Mouse (Mus musculus): ENCODE measurements around the gene Rabep2. TPM values are rescaled to one million over a fixed set of nuclear protein-coding genes. Genes with fewer than 3 reads are reported as not detected.
"Not testable (repeated sequence)": the region's sequence is repeated elsewhere in the genome, so short reads cannot be mapped to it uniquely, and the experiment has no call there.

Rabep2 gene
- polyA plus RNA-seq, 1 experiment from 2014 or later, result 35.7 TPM

DNA sequence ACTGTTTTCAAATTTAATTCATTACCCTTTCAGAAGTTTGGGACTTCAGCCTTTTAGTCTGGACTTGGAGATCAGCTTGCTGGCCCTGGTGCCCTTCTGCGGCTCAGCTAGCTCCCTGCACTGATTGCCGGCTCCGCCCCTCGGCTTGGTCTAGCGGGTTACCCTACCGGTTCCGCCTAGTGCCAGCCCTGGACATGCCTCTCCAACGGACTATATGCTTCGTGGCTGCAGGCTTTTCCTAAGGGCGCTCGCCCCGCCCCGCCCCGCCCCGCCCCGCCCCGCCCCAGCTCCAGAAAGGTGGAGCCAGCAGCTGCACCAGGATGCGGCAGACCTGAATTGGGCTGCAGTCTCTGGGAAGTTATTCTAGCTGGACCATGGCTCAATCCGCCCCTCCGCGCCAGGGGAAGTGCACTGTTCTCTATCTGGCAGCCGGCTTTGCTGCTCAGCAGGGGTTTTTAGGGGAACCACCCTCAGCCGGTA, 53.9 kb downstream of the Rabep2 start:
- Histone ChIP-seq H3K4me1 (peaks cover 10% of the 10 kb centered on the region), H3K27ac (peak overlapping the region; percentile 91), H3K4me2 (peak overlapping the region; percentile 83), H3K36me3 (no peaks in the 10 kb centered on the region), H3K9ac (peak overlapping the region; percentile 50; the same call in 1 of the 2 replicates), H3K9me3 (replicated peaks) (no peaks in the 10 kb centered on the region), H3K27me3 (no peaks in the 10 kb centered on the region), H3K4me3 (replicated peaks) (peak overlapping the region; percentile 42)
- under 1% methylated on average over 23 of the region's 23 CpGs for WGBS
- peak; percentile 92 for ATAC-seq (replicated peaks; ENCODE audit: low FRiP score)

DNA sequence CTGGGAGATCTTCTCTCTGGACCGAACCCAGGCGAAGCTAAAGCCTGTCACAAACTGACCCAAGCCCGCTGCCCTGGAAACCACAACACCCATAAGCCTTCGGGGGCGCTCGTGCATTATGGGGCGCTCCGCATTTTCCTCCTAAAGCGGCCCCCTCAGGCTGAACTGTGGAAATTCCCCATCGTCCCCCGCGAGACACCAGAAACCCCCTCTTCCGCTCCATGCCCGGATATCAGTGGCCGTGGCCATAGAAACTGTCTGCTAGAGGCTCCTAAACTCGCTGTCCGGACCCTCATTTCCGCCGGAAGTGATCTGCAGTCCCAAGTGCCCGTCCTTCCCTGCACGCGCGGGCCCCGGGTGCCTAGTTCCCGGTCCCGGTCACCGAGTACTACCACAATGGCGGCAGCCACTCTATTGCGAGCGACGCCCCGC, 58.5 kb downstream of the Rabep2 start, which contains the start of gene Tufm:
Gene Tufm (plus strand): TSS at position 310 of the 432 bp plus-strand sequence.
- WGBS, result under 1% methylated on average over 32 of the region's 32 CpGs
- H3K27me3 ChIP-seq, result no peaks in the 10 kb centered on the region
- H3K36me3 ChIP-seq, result peaks cover 30% of the 10 kb centered on the region
- H3K4me3 ChIP-seq (replicated peaks), result peak within 1 kb of the TSS; percentile 77
- no peaks in the 10 kb centered on the region for H3K9me3 ChIP-seq (replicated peaks)
- peaks cover 23% of the 10 kb centered on the region for H3K4me1 ChIP-seq
- peak within 1 kb of the TSS; percentile 86 for H3K27ac ChIP-seq
- peak within 1 kb of the TSS; percentile 75 for H3K9ac ChIP-seq
- H3K4me2 ChIP-seq, result peak within 1 kb of the TSS; percentile 74
- ATAC-seq (replicated peaks; ENCODE audit: low FRiP score), result peak; percentile 91

DNA sequence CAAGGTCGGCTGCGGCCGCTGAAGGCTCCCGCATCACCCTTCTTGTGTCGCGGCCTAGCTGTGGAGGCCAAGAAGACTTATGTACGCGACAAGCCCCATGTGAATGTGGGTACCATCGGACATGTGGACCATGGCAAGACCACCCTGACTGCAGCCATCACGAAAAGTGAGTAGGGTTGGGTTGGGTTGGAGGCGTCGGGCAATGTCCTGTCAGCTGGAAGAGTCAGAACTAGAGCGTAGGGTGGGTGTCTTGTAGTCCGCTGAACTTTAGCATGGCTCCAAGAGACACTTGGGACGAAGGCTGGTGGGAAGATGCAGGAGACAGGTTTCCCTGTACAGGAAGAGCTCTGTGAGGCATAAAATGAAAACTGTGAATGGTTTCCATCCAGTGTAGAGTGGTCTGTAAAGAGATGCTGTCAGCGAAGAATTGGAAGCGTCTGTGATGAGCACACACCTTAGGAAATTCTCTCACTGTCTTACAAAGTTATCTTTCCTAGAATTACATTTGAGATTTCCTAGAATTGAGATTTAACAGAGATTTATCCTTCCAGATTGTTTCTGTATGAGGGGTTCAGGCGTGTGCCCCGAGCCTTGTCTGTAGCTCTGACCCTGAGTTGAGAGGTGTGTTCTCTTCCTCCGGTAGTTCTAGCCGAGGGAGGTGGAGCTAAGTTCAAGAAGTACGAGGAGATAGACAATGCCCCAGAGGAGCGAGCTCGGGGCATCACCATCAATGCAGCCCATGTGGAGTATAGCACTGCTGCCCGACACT, 59.2 kb downstream of the Rabep2 start:
- Histone ChIP-seq H3K9ac (peak overlapping the region; percentile 75), H3K4me3 (replicated peaks) (peak overlapping the region; percentile 77), H3K4me1 (peaks cover 27% of the 10 kb centered on the region), H3K27ac (0 out of 2 replicates have a peak overlapping the region, but pooled peaks have one; percentile 86), H3K36me3 (peaks cover 37% of the 10 kb centered on the region), H3K4me2 (peak overlapping the region; percentile 74)
- not testable (repeated sequence) for ATAC-seq (replicated peaks; ENCODE audit: low FRiP score); H3K9me3 ChIP-seq (replicated peaks); H3K27me3 ChIP-seq
- 13% methylated on average over 25 of the region's 25 CpGs for WGBS

DNA sequence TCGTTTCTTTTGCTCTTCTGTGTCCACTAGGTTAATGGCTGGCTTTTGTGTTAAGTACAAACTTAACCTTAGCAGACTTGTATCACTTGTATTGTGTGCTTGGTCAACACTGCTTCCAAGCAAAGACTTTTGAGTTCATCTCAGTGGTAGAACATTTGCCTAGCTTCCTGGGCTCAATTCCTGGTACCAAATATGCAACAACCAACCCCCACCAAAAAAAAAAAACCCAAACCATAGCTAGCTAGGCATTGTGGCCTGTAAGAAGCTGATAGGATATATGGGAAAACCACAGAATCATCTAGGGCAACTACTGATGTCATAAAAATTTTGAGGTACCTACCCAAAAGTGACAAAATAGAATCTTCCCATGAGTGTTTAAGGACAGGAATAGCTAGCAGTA, 62.4 kb downstream of the Rabep2 start:
- Histone ChIP-seq H3K27me3 (no peaks in the 10 kb centered on the region), H3K9me3 (replicated peaks) (no peaks in the 10 kb centered on the region), H3K36me3 (peaks cover 69% of the 10 kb centered on the region), H3K4me1 (peaks cover 23% of the 10 kb centered on the region), H3K9ac (no peak overlapping the region), H3K4me2 (no peak overlapping the region), H3K4me3 (replicated peaks) (no peak overlapping the region), H3K27ac (no peak overlapping the region)
- no peak for ATAC-seq (replicated peaks; ENCODE audit: low FRiP score)
- 76% methylated on average over 1 of the region's 1 CpGs for WGBS

- H3K9me3 ChIP-seq (replicated peaks), result no peaks in the 10 kb centered on the region
- 0 out of 2 replicates have a peak, but pooled peaks have one; percentile 2 for ATAC-seq (replicated peaks; ENCODE audit: low FRiP score)
- peaks cover 20% of the 10 kb centered on the region for H3K4me1 ChIP-seq
- H3K36me3 ChIP-seq, result peaks cover 79% of the 10 kb centered on the region
- no peak overlapping the region for H3K4me3 ChIP-seq (replicated peaks)
- no peak overlapping the region for H3K4me2 ChIP-seq
- no peaks in the 10 kb centered on the region for H3K27me3 ChIP-seq
- H3K9ac ChIP-seq, result no peak overlapping the region
- WGBS, result 43% methylated on average over 11 of the region's 11 CpGs
- no peak overlapping the region for H3K27ac ChIP-seq
These were observed 63.4 kb downstream of the Rabep2 start for GRCm38 (mm10) chr7:126491973-126492372.

- Histone ChIP-seq H3K27ac (no peak overlapping the region), H3K27me3 (no peaks in the 10 kb centered on the region), H3K9me3 (replicated peaks) (no peaks in the 10 kb centered on the region), H3K36me3 (peaks cover 98% of the 10 kb centered on the region), H3K9ac (no peak overlapping the region), H3K4me3 (replicated peaks) (no peak overlapping the region), H3K4me2 (no peak overlapping the region), H3K4me1 (peaks cover 10% of the 10 kb centered on the region; the same call in 1 of the 2 replicates)
- ATAC-seq (replicated peaks; ENCODE audit: low FRiP score), result no peak
- WGBS, result 90% methylated on average over 6 of the region's 6 CpGs
These were observed 65.6 kb downstream of the Rabep2 start for GRCm38 (mm10) chr7:126494120-126494519.

- no peak overlapping the region for H3K9ac ChIP-seq
- no peak overlapping the region for H3K4me3 ChIP-seq (replicated peaks)
- H3K36me3 ChIP-seq, result peaks cover 99% of the 10 kb centered on the region
- no peak overlapping the region for H3K4me2 ChIP-seq
- H3K9me3 ChIP-seq (replicated peaks), result no peaks in the 10 kb centered on the region
- WGBS, result 90% methylated on average over 5 of the region's 5 CpGs
- H3K27me3 ChIP-seq, result no peaks in the 10 kb centered on the region
- no peak overlapping the region for H3K27ac ChIP-seq
- peaks cover 22% of the 10 kb centered on the region for H3K4me1 ChIP-seq
- no peak for ATAC-seq (replicated peaks; ENCODE audit: low FRiP score)
These were observed 67.9 kb downstream of the Rabep2 start for GRCm38 (mm10) chr7:126496475-126496874.

GRCm38 (mm10) chr7:126497966-126498365, 69.4 kb downstream of the Rabep2 start:
- no peak overlapping the region for H3K27ac ChIP-seq
- no peak overlapping the region for H3K9ac ChIP-seq
- H3K36me3 ChIP-seq, result peaks cover 84% of the 10 kb centered on the region
- H3K9me3 ChIP-seq (replicated peaks), result no peaks in the 10 kb centered on the region
- ATAC-seq (replicated peaks; ENCODE audit: low FRiP score), result no peak
- H3K4me1 ChIP-seq, result peaks cover 13% of the 10 kb centered on the region
- 92% methylated on average over 12 of the region's 12 CpGs for WGBS
- no peak overlapping the region for H3K4me2 ChIP-seq
- H3K27me3 ChIP-seq, result no peaks in the 10 kb centered on the region
- no peak overlapping the region for H3K4me3 ChIP-seq (replicated peaks)

Other genes starting within 250 kb of the Rabep2 start
- 48.5 and 54.7 TPM in 2 replicates for gene Xpo6, start 228.3 kb upstream of the Rabep2 start, polyA plus RNA-seq (2015; fragmentation: Nextera tagmentation; extraction: Ambion mirVana)
- 31.5 and 33.1 TPM in 2 replicates for gene Sbk1, start 156.1 kb upstream of the Rabep2 start, polyA plus RNA-seq (2015; fragmentation: Nextera tagmentation; extraction: Ambion mirVana)
- gene Lat, start 59.2 kb upstream of the Rabep2 start, polyA plus RNA-seq (2015; fragmentation: Nextera tagmentation; extraction: Ambion mirVana), result 2.3 and 3.0 TPM in 2 replicates
- gene Spns1, start 51.3 kb upstream of the Rabep2 start, polyA plus RNA-seq (2015; fragmentation: Nextera tagmentation; extraction: Ambion mirVana), result 58.9 and 70.8 TPM in 2 replicates
- 2.8 and 2.9 TPM in 2 replicates for gene Nfatc2ip, start 32.0 kb upstream of the Rabep2 start, polyA plus RNA-seq (2015; fragmentation: Nextera tagmentation; extraction: Ambion mirVana)
- 0.12 and 0.44 TPM in 2 replicates for gene Cd19, start 13.9 kb upstream of the Rabep2 start, polyA plus RNA-seq (2015; fragmentation: Nextera tagmentation; extraction: Ambion mirVana)
- gene Atp2a1, start 34.3 kb downstream of the Rabep2 start, polyA plus RNA-seq (2015; fragmentation: Nextera tagmentation; extraction: Ambion mirVana), result 13.4 and 25.1 TPM in 2 replicates
- 52.7 and 56.0 TPM in 2 replicates for gene Sh2b1, start 46.7 kb downstream of the Rabep2 start, polyA plus RNA-seq (2015; fragmentation: Nextera tagmentation; extraction: Ambion mirVana)
- gene Tufm, start 58.6 kb downstream of the Rabep2 start, polyA plus RNA-seq (2015; fragmentation: Nextera tagmentation; extraction: Ambion mirVana), result 154 and 156 TPM in 2 replicates
- 49.3 and 51.7 TPM in 2 replicates for gene Atxn2l, start 74.7 kb downstream of the Rabep2 start, polyA plus RNA-seq (2015; fragmentation: Nextera tagmentation; extraction: Ambion mirVana)
- 231 and 236 TPM in 2 replicates for gene Eif3c, start 137.7 kb downstream of the Rabep2 start, polyA plus RNA-seq (2015; fragmentation: Nextera tagmentation; extraction: Ambion mirVana)
- gene Apobr, start 156.2 kb downstream of the Rabep2 start, polyA plus RNA-seq (2015; fragmentation: Nextera tagmentation; extraction: Ambion mirVana), result 0.72 and 0.82 TPM in 2 replicates
- 36.0 and 38.8 TPM in 2 replicates for gene Cln3, start 157.1 kb downstream of the Rabep2 start, polyA plus RNA-seq (2015; fragmentation: Nextera tagmentation; extraction: Ambion mirVana)
- not detected in 2 replicates for gene Il27, start 166.2 kb downstream of the Rabep2 start, polyA plus RNA-seq (2015; fragmentation: Nextera tagmentation; extraction: Ambion mirVana)
- gene Nupr1, start 202.1 kb downstream of the Rabep2 start, polyA plus RNA-seq (2015; fragmentation: Nextera tagmentation; extraction: Ambion mirVana), result 9.7 and 13.6 TPM in 2 replicates
- 48.2 and 55.0 TPM in 2 replicates for gene Sgf29, start 220.6 kb downstream of the Rabep2 start, polyA plus RNA-seq (2015; fragmentation: Nextera tagmentation; extraction: Ambion mirVana)
- 6.2 and 8.3 TPM in 2 replicates for gene Sult1a1, start 247.7 kb downstream of the Rabep2 start, polyA plus RNA-seq (2015; fragmentation: Nextera tagmentation; extraction: Ambion mirVana)